In the genomic region with DNA sequence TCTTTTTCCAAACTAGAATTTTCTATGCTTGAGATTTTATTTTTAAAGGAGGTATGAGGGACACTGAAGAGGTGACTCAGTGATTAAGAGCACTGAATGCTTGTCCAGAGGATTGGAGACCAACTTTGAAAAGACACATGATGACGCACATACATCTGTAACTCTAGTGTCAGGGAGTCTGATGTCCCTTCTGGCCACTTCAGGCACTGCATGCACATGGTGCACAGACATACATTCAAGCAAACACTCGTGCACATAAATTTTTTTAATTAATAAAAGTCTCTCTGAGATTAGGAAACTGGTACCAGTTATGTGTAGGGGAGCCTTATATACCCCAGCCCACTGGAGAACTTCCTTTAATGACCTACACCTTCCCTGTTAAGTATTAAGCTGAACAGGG, we compare ENCODE assay signal across 1 mouse cellular context.
TF ChIP-seq lines count a peak whose summit lies in the region.

No protein-coding gene starts in this region.

TF ChIP-seq in MEL, 35 proteins besides CTCF, POLR2A, EP300 and RAD21:
- TF ChIP-seq POLR2AphosphoS2 (IDR thresholded peaks at IDR 0.05; ENCODE audit: low read length) (no peak), CHD1 (IDR thresholded peaks at IDR 0.05; ENCODE audit: low read depth, low read length) (no peak), RCOR1 (IDR thresholded peaks at IDR 0.05; ENCODE audit: low read depth, low read length) (no peak), USF1 (IDR thresholded peaks at IDR 0.05; ENCODE audit: low read depth, low read length) (no peak), POLR2AphosphoS5 (IDR thresholded peaks at IDR 0.05; ENCODE audit: borderline replicate concordance, low read depth, low read length) (no peak), SMC3 (IDR thresholded peaks at IDR 0.05; ENCODE audit: low read depth, low read length) (no peak), MYC (IDR thresholded peaks at IDR 0.05; ENCODE audit: low read depth, low read length) (no peak), USF2 (IDR thresholded peaks at IDR 0.05; ENCODE audit: borderline replicate concordance in 1 of 2, insufficient read depth in 1 of 2, low read depth in 1 of 2, low read length in 2 of 2) (no peak), ZNF384 (IDR thresholded peaks at IDR 0.05; ENCODE audit: low read depth, low read length) (no peak), NRF1 (IDR thresholded peaks at IDR 0.05; ENCODE audit: insufficient read depth, low read depth, low read length, poor library complexity, severe bottlenecking) (no peak), GATA1 (IDR thresholded peaks at IDR 0.05; ENCODE audit: low read depth, low read length) (no peak), MYB (IDR thresholded peaks at IDR 0.05; ENCODE audit: low read depth, low read length) (no peak), ETS1 (IDR thresholded peaks at IDR 0.05; ENCODE audit: low read depth, low read length) (no peak), GABPA (IDR thresholded peaks at IDR 0.05; ENCODE audit: low read depth, low read length) (no peak), MAFK (IDR thresholded peaks at IDR 0.05; ENCODE audit: borderline replicate concordance, low read depth, low read length) (no peak), ZMIZ1 (IDR thresholded peaks at IDR 0.05; ENCODE audit: low read depth, low read length) (no peak), MXI1 (IDR thresholded peaks at IDR 0.05; ENCODE audit: low read depth, low read length) (no peak), MEF2A (IDR thresholded peaks at IDR 0.05; ENCODE audit: extremely low read depth, insufficient replicate concordance, low read depth, low read length, poor library complexity, severe bottlenecking) (no peak), MAX (IDR thresholded peaks at IDR 0.05; ENCODE audit: low read length) (no peak)
